Mouse (Mus musculus): ENCODE data around the gene Abhd12.
"Not testable (repeated sequence)": the region's sequence is repeated elsewhere in the genome, so short reads cannot be mapped to it uniquely, and the experiment has no call there.

GRCm38 (mm10) chr2:150908881-150909280 lies 4.3 kb upstream of the Abhd12 start:
- TF ChIP-seq CTCF (IDR thresholded peaks at IDR 0.05; ENCODE audit: low read depth, low read length); GATA1 (IDR thresholded peaks at IDR 0.05; ENCODE audit: borderline replicate concordance, low read length); TAL1 (conservative IDR thresholded peaks at IDR 0.05; ENCODE audit: low read depth, low read length); POLR2AphosphoS5 (IDR thresholded peaks at IDR 0.05; ENCODE audit: insufficient replicate concordance, low read depth, low read length): not testable (repeated sequence)
